Mouse (Mus musculus): ENCODE measurements around the gene Btbd35f15. TPM values are rescaled to one million over a fixed set of nuclear protein-coding genes. Genes with fewer than 3 reads are reported as not detected.

Gene Btbd35f15
- total RNA-seq (2023; ENCODE audit: inconsistent age) = not detected in 4 replicates

DNA sequence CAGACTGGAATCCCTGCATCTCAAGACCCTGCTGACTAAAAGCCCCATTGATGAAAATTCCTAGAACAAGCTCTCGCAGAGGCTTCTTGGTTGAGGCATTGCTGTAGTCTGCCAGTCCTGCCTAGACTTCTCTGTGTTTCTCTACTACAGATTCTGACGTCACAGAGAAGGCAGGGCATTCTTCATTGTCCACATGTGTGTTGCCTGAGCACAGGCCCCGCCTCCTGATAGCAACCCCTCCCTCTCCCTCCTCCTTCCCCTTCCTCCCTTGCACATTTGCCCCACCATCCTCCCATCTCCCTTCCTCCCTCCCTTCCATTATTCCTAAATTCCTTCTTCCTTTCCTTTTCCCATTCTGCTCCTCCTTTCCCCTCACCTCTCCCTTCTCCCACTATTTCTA is at the start of gene Btbd35f15:
TSS of gene Btbd35f15 (minus strand) at position 101 of the 400 bp plus-strand sequence.

Other genes with a start within 250 kb of the Btbd35f15 start
- not detected in 4 replicates for gene Btbd35f13, start 79.9 kb upstream of the Btbd35f15 start, total RNA-seq (2023; ENCODE audit: inconsistent age)
- gene Btbd35f14, start 125.0 kb upstream of the Btbd35f15 start, total RNA-seq (2023; ENCODE audit: inconsistent age) = not detected in 4 replicates